Mouse (Mus musculus): ENCODE data around the gene 1700001C19Rik.

DNA sequence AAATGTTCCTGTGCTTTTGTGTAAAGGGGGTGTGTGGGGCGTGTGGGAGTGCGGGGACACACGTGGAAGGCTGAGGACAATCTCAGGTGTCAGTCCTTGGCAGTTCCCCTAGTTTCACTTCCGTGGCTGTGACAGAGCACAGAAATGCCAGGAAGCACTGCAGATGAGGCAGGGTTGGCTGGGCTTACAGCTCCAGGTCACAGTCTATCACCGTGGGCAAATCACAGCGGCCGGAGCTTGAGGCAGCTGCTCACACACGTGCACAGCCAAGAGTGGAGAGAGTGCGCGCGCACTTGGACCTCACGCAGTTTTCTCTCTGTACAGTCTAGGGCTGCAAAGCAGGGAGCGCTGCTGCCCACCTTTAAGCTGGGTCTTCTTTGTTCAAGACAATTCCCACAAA lies 21.1 kb upstream of the 1700001C19Rik start:
- TF ChIP-seq EP300 (IDR thresholded peaks at IDR 0.05; ENCODE audit: insufficient read depth, low read depth, low read length) (no peak), CTCF (IDR thresholded peaks at IDR 0.05) (no peak), POLR2A (IDR thresholded peaks at IDR 0.05; ENCODE audit: insufficient read depth, low read depth, low read length) (no peak)

All from heart, adult 2 months (tissue).